Mouse (Mus musculus): ENCODE data around the gene Trim17. TPM values are rescaled to one million over a fixed set of nuclear protein-coding genes. Genes with fewer than 3 reads are reported as not detected.

The Trim17 gene
- total and polyA plus RNA-seq, 3 experiments = 0.50 to 0.82 TPM; not detected in 1

GRCm38 (mm10) chr11:58931576-58931975 lies 22.9 kb upstream of the Trim17 start:
- H3K36me3 ChIP-seq (ENCODE audit: control insufficient read depth in 1 of 2, insufficient read depth in 2 of 2, low read length in 2 of 2) = peaks cover 3 to 13% of the 10 kb centered on the region in 2 experiments
- no peak overlapping the region for H3K27ac ChIP-seq (ENCODE audit: control insufficient read depth, low read depth, low read length)
- peaks cover 4 to 15% of the 10 kb centered on the region in 2 experiments; a peak in 3 of 4 replicates for H3K4me1 ChIP-seq (ENCODE audit: control insufficient read depth in 1 of 2, insufficient read depth in 2 of 2, low read length in 2 of 2)

GRCm38 (mm10) chr11:58937909-58938308 lies 16.6 kb upstream of the Trim17 start:
- no peaks in the 10 kb centered on the region for H3K9me3 ChIP-seq (replicated peaks; ENCODE audit: insufficient read depth, low read length)
- DNase-seq (ENCODE audit: low read depth, low spot score) = peak; percentile 66
- peak overlapping the region; percentile 84 to 89 for H3K4me3 ChIP-seq (ENCODE audit: control insufficient read depth in 1 of 2, insufficient read depth in 1 of 2, low read depth in 2 of 2, low read length in 2 of 2)
- H3K4me1 ChIP-seq (ENCODE audit: control insufficient read depth in 1 of 2, insufficient read depth in 2 of 2, low read length in 2 of 2) = peaks cover 2 to 16% of the 10 kb centered on the region in 2 experiments; a peak in 3 of 4 replicates
- no peak overlapping the region for H3K27ac ChIP-seq (ENCODE audit: control insufficient read depth, low read depth, low read length)
- H3K79me2 ChIP-seq (ENCODE audit: control insufficient read depth, insufficient read depth, low read length, poor library complexity) = peaks cover 17% of the 10 kb centered on the region
- TF ChIP-seq GATA1 (IDR thresholded peaks at IDR 0.05; ENCODE audit: low read depth, low read length) (peak; percentile 65), NRF1 (IDR thresholded peaks at IDR 0.05; ENCODE audit: insufficient read depth, low read depth, low read length, poor library complexity, severe bottlenecking) (peak; percentile 79), TCF12 (IDR thresholded peaks at IDR 0.05; ENCODE audit: low read depth, low read length) (no peak), ZC3H11A (IDR thresholded peaks at IDR 0.05; ENCODE audit: low read depth, low read length) (no peak)
- H3K27me3 ChIP-seq (ENCODE audit: control insufficient read depth in 1 of 2, insufficient read depth in 2 of 2, low read length in 2 of 2) = no peaks in the 10 kb centered on the region
- peaks cover 3 to 8% of the 10 kb centered on the region in 2 experiments for H3K36me3 ChIP-seq (ENCODE audit: control insufficient read depth in 1 of 2, insufficient read depth in 2 of 2, low read length in 2 of 2)
- H3K9ac ChIP-seq (ENCODE audit: control insufficient read depth, low read depth, low read length, poor library complexity, severe bottlenecking) = peak overlapping the region; percentile 90

More at GRCm38 (mm10) chr11:58931576-58931975, 22.9 kb upstream of the Trim17 start:
- Histone ChIP-seq H3K79me2 (ENCODE audit: control insufficient read depth, insufficient read depth, low read length, poor library complexity) (peaks cover 1% of the 10 kb centered on the region; the same call in 1 of the 2 replicates), H3K9ac (ENCODE audit: control insufficient read depth, low read depth, low read length, poor library complexity, severe bottlenecking) (no peak overlapping the region), H3K4me3 (ENCODE audit: control insufficient read depth in 1 of 2, insufficient read depth in 1 of 2, low read depth in 2 of 2, low read length in 2 of 2) (no peak overlapping the region), H3K9me3 (replicated peaks; ENCODE audit: insufficient read depth, low read length) (no peaks in the 10 kb centered on the region), H3K27me3 (ENCODE audit: control insufficient read depth in 1 of 2, insufficient read depth in 2 of 2, low read length in 2 of 2) (no peaks in the 10 kb centered on the region)
- TF ChIP-seq ELF1 (IDR thresholded peaks at IDR 0.05; ENCODE audit: low read depth, low read length) (no peak), HCFC1 (IDR thresholded peaks at IDR 0.05; ENCODE audit: low read depth, low read length) (no peak), USF2 (IDR thresholded peaks at IDR 0.05; ENCODE audit: borderline replicate concordance in 1 of 2, insufficient read depth in 1 of 2, low read depth in 1 of 2, low read length in 2 of 2) (no peak), MXI1 (IDR thresholded peaks at IDR 0.05; ENCODE audit: low read depth, low read length) (no peak), SIN3A (IDR thresholded peaks at IDR 0.05; ENCODE audit: low read length) (no peak), MEF2A (IDR thresholded peaks at IDR 0.05; ENCODE audit: extremely low read depth, insufficient replicate concordance, low read depth, low read length, poor library complexity, severe bottlenecking) (no peak), MYC (IDR thresholded peaks at IDR 0.05; ENCODE audit: low read depth, low read length) (no peak), SMC3 (IDR thresholded peaks at IDR 0.05; ENCODE audit: low read depth, low read length) (0 out of 2 replicates have a peak, but pooled peaks have one; percentile 19), RAD21 (IDR thresholded peaks at IDR 0.05; ENCODE audit: low read depth, low read length) (no peak), MYB (IDR thresholded peaks at IDR 0.05; ENCODE audit: low read depth, low read length) (no peak), MAFK (IDR thresholded peaks at IDR 0.05; ENCODE audit: borderline replicate concordance, low read depth, low read length) (no peak), CTCF (IDR thresholded peaks at IDR 0.05 in 2 of 3, conservative IDR thresholded peaks at IDR 0.05 in 1 of 3; ENCODE audit: control insufficient read depth in 1 of 3, insufficient read depth in 1 of 3, low read depth in 2 of 3, low read length in 3 of 3, poor library complexity in 1 of 3, severe bottlenecking in 1 of 3) (peak in 2 of 3 experiments; percentile 34 to 35; a peak in 4 of 6 replicates), ZC3H11A (IDR thresholded peaks at IDR 0.05; ENCODE audit: low read depth, low read length) (no peak), KAT2A (conservative IDR thresholded peaks at IDR 0.05; ENCODE audit: low read depth, low read length) (no peak), NRF1 (IDR thresholded peaks at IDR 0.05; ENCODE audit: insufficient read depth, low read depth, low read length, poor library complexity, severe bottlenecking) (no peak), UBTF (IDR thresholded peaks at IDR 0.05; ENCODE audit: borderline replicate concordance, insufficient read depth, low read depth, low read length) (no peak), ZKSCAN1 (IDR thresholded peaks at IDR 0.05; ENCODE audit: low read depth, low read length) (no peak), ETS1 (IDR thresholded peaks at IDR 0.05; ENCODE audit: low read depth, low read length) (no peak), POLR2AphosphoS5 (IDR thresholded peaks at IDR 0.05; ENCODE audit: borderline replicate concordance, low read depth, low read length) (no peak), ZNF384 (IDR thresholded peaks at IDR 0.05; ENCODE audit: low read depth, low read length) (no peak), ZMIZ1 (IDR thresholded peaks at IDR 0.05; ENCODE audit: low read depth, low read length) (no peak), POLR2A (IDR thresholded peaks at IDR 0.05; ENCODE audit: control insufficient read depth in 1 of 2, insufficient read depth in 1 of 2, low read depth in 1 of 2, low read length in 2 of 2, poor library complexity in 1 of 2) (0 out of 4 replicates have a peak, but pooled peaks of 1 of the 2 experiments have one; percentile 34)
- DNase-seq (ENCODE audit: low read depth, low spot score) = peak; percentile 48

All from MEL (cell line).